Mouse (Mus musculus) activated CD4-positive, CD25-positive, alpha-beta regulatory T cell, adult 4 months (primary cell): ENCODE results near the gene Wnt7b. TPM values are rescaled to one million over a fixed set of nuclear protein-coding genes. Genes with fewer than 3 reads are reported as not detected.

Experiments used
- ATAC-seq: one replicate; pipeline ENCODE4 v1.8.0; 2017
- polyA plus RNA-seq, 2 experiments: library from polyadenylated mRNA; unstranded; fragments of 100-300 nt; shearing (Covaris generic); gene quantifications; one replicate each; pipeline ENCODE4 v1.2.1; 2017

Gene Wnt7b
- polyA plus RNA-seq, 2 experiments from 2014 or later, result not detected

GRCm38 (mm10) chr15:85600696-85601094 is 18.4 kb upstream of the Wnt7b start:
- ATAC-seq, result no peak

GRCm38 (mm10) chr15:85599887-85600695 is 17.8 kb upstream of the Wnt7b start:
- ATAC-seq, result peak; percentile 43

- no peak for ATAC-seq
Observed at GRCm38 (mm10) chr15:85598984-85599886, 17.0 kb upstream of the Wnt7b start.

- no peak for ATAC-seq
Observed at GRCm38 (mm10) chr15:85598443-85598842, 16.2 kb upstream of the Wnt7b start.

- ATAC-seq, result no peak
Observed at GRCm38 (mm10) chr15:85597403-85597802, 15.1 kb upstream of the Wnt7b start.

GRCm38 (mm10) chr15:85592674-85593073 is 10.4 kb upstream of the Wnt7b start:
- ATAC-seq, result no peak

GRCm38 (mm10) chr15:85590831-85591230 is 8.6 kb upstream of the Wnt7b start:
- ATAC-seq, result no peak

GRCm38 (mm10) chr15:85583504-85583903 is 1.2 kb upstream of the Wnt7b start:
- ATAC-seq, result no peak

- ATAC-seq, result no peak
Observed at GRCm38 (mm10) chr15:85583024-85583423, 751 bp upstream of the Wnt7b start.

- no peak for ATAC-seq
Observed at GRCm38 (mm10) chr15:85581563-85582064, 659 bp downstream of the Wnt7b start.

- no peak for ATAC-seq
Observed at GRCm38 (mm10) chr15:85580934-85581562, 1.2 kb downstream of the Wnt7b start.

- no peak for ATAC-seq
Observed at GRCm38 (mm10) chr15:85580483-85580882, 1.8 kb downstream of the Wnt7b start.

GRCm38 (mm10) chr15:85577583-85578460 is 4.5 kb downstream of the Wnt7b start:
- no peak for ATAC-seq

GRCm38 (mm10) chr15:85576511-85577440 is 5.5 kb downstream of the Wnt7b start:
- ATAC-seq, result no peak

- no peak for ATAC-seq
Observed at GRCm38 (mm10) chr15:85576110-85576509, 6.2 kb downstream of the Wnt7b start.

- ATAC-seq, result no peak
Observed at GRCm38 (mm10) chr15:85574558-85574957, 7.7 kb downstream of the Wnt7b start.

GRCm38 (mm10) chr15:85574086-85574485 is 8.2 kb downstream of the Wnt7b start:
- ATAC-seq, result no peak

GRCm38 (mm10) chr15:85572619-85573254 is 9.5 kb downstream of the Wnt7b start:
- ATAC-seq, result no peak

- ATAC-seq, result no peak
Observed at GRCm38 (mm10) chr15:85569995-85570734, 12.1 kb downstream of the Wnt7b start.
